Mouse (Mus musculus) thymus, postnatal 0 days (tissue): ENCODE measurements around the gene Atad3a. TPM values are rescaled to one million over a fixed set of nuclear protein-coding genes. Genes with fewer than 3 reads are reported as not detected.
"Not testable (repeated sequence)": the region's sequence is repeated elsewhere in the genome, so short reads cannot be mapped to it uniquely, and the experiment has no call there.

Experiments used
- DNase-seq: peaks from one replicate; pipeline ENCODE4 v3.0.0-alpha.2; 2015; ENCODE audit warnings: low spot score
- polyA plus RNA-seq: library from polyadenylated mRNA; unstranded; fragments of >200 nt; fragmentation: Nextera tagmentation; extraction: Ambion mirVana; gene quantifications from 2 replicates; pipeline ENCODE4 v1.2.1, GENCODE M21; 2015

The Atad3a gene
- 61.6 and 63.9 TPM in 2 replicates for polyA plus RNA-seq

GRCm38 (mm10) chr4:155760613-155761355, at the start of gene Atad3a:
Gene Atad3a (minus strand): TSS chr4:155761093.
- peak; percentile 94 for DNase-seq

- no peak for DNase-seq
These were observed 46.9 kb upstream of the Atad3a start for GRCm38 (mm10) chr4:155807841-155808240.

- DNase-seq, result peak; percentile 96
These were observed 42.6 kb upstream of the Atad3a start for GRCm38 (mm10) chr4:155803340-155804041.

- DNase-seq, result peak; percentile 51
These were observed 41.9 kb upstream of the Atad3a start, which contains the start of gene Mrpl20 for GRCm38 (mm10) chr4:155802741-155803339. Gene Mrpl20 (plus strand): TSS chr4:155802878.

GRCm38 (mm10) chr4:155802075-155802474, 41.2 kb upstream of the Atad3a start:
- DNase-seq, result no peak

- no peak for DNase-seq
These were observed 32.8 kb upstream of the Atad3a start for GRCm38 (mm10) chr4:155793730-155794129.

- DNase-seq, result no peak
These were observed 30.5 kb upstream of the Atad3a start for GRCm38 (mm10) chr4:155791240-155791933.

GRCm38 (mm10) chr4:155790650-155791161, 29.8 kb upstream of the Atad3a start:
- DNase-seq, result no peak

GRCm38 (mm10) chr4:155790021-155790489, 29.2 kb upstream of the Atad3a start, which contains the start of gene Ankrd65:
Gene Ankrd65 (plus strand): TSS chr4:155790439.
- DNase-seq, result no peak

- DNase-seq, result not testable (repeated sequence)
These were observed 27.9 kb upstream of the Atad3a start for GRCm38 (mm10) chr4:155788833-155789232.

GRCm38 (mm10) chr4:155788300-155788699, 27.4 kb upstream of the Atad3a start:
- DNase-seq, result no peak

GRCm38 (mm10) chr4:155785819-155786218, 24.9 kb upstream of the Atad3a start, which contains the start of gene Tmem88b:
Gene Tmem88b (minus strand): TSS chr4:155785874.
- no peak for DNase-seq

GRCm38 (mm10) chr4:155785246-155785645, 24.4 kb upstream of the Atad3a start:
- DNase-seq, result no peak

GRCm38 (mm10) chr4:155784081-155784701, 23.3 kb upstream of the Atad3a start:
- peak; percentile 76 for DNase-seq

GRCm38 (mm10) chr4:155783486-155784080, 22.7 kb upstream of the Atad3a start:
- DNase-seq, result no peak

GRCm38 (mm10) chr4:155780895-155781294, 20.0 kb upstream of the Atad3a start:
- DNase-seq, result no peak

GRCm38 (mm10) chr4:155779498-155779897, 18.6 kb upstream of the Atad3a start:
- no peak for DNase-seq

GRCm38 (mm10) chr4:155777816-155778215, 16.9 kb upstream of the Atad3a start:
- no peak for DNase-seq

- no peak for DNase-seq
These were observed 15.9 kb upstream of the Atad3a start for GRCm38 (mm10) chr4:155776704-155777335.

GRCm38 (mm10) chr4:155775855-155776254, 15.0 kb upstream of the Atad3a start:
- DNase-seq, result no peak
